In the genomic region with DNA sequence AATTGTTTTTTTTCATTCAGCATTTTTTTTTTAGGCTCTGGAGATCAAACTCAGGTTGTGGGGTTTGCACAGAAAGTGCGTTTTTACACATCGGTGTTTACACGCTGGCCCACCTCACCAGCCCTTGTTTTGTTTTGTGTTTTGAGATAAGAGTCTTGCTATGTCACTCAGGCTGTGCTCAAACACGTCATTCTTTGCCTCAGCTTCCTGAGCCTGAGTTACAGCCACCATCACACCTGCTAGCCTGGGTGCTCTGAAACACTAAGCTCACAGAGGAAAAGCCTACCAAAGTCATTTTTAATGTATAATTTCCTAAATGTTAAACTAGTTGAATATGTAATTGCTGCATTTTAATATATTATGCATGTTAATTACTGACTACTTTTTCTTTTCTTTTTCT, we compare ENCODE assay signal across 17 mouse cellular contexts.
"Had no signal": no experiment of that assay in that cellular context is flagged by ENCODE, and none has a peak within 500 bp of the region (broad histone marks: within the 10 kb centered on the region; RNA-seq: fewer than 3 reads in every experiment).

No protein-coding gene starts in this region.

- H3K9me3 ChIP-seq: lung, embryonic 15.5 days; megakaryocyte, embryonic 14.5 days; midbrain, embryonic 13.5 days; midbrain, embryonic 15.5 days; neural tube, embryonic 12.5 days; stomach, embryonic 15.5 days had no signal

- ATAC-seq: liver, postnatal 0 days; lung, postnatal 0 days; midbrain, embryonic 13.5 days; midbrain, embryonic 15.5 days had no signal

- H3K9ac ChIP-seq: liver, postnatal 0 days; lung, embryonic 15.5 days; midbrain, embryonic 13.5 days; midbrain, embryonic 15.5 days; neural tube, embryonic 12.5 days; stomach, embryonic 15.5 days had no signal

- H3K4me1 ChIP-seq: lung, embryonic 15.5 days; midbrain, embryonic 13.5 days; midbrain, embryonic 15.5 days; neural tube, embryonic 12.5 days; stomach, embryonic 15.5 days had no signal

- DNase-seq: liver, postnatal 0 days; lung, adult 2 months; lung, postnatal 14 days; lung, postnatal 36 days; right cerebral cortex, postnatal 14 days; thymus, postnatal 25 days; thymus, postnatal 4 days had no signal

- H3K4me3 ChIP-seq: lung, embryonic 15.5 days; megakaryocyte, embryonic 14.5 days; midbrain, embryonic 13.5 days; midbrain, embryonic 15.5 days; neural tube, embryonic 12.5 days; stomach, embryonic 15.5 days had no signal

- H3K27ac ChIP-seq: lung, embryonic 15.5 days; macrophage; midbrain, embryonic 13.5 days; midbrain, embryonic 15.5 days; neural tube, embryonic 12.5 days; stomach, embryonic 15.5 days; stomach, postnatal 0 days had no signal

- H3K27me3 ChIP-seq: lung, embryonic 15.5 days; megakaryocyte, embryonic 14.5 days; midbrain, embryonic 13.5 days; midbrain, embryonic 15.5 days; neural tube, embryonic 12.5 days; stomach, embryonic 15.5 days had no signal

- H3K4me2 ChIP-seq: lung, embryonic 15.5 days; midbrain, embryonic 11.5 days; midbrain, embryonic 13.5 days; midbrain, embryonic 15.5 days; neural tube, embryonic 12.5 days; stomach, embryonic 15.5 days had no signal
